Mouse (Mus musculus): ENCODE data around the gene Pdgfc. TPM values are rescaled to one million over a fixed set of nuclear protein-coding genes. Genes with fewer than 3 reads are reported as not detected.

The Pdgfc gene
- polyA plus RNA-seq, 1 experiment from 2014 or later, result 0.88 TPM

DNA sequence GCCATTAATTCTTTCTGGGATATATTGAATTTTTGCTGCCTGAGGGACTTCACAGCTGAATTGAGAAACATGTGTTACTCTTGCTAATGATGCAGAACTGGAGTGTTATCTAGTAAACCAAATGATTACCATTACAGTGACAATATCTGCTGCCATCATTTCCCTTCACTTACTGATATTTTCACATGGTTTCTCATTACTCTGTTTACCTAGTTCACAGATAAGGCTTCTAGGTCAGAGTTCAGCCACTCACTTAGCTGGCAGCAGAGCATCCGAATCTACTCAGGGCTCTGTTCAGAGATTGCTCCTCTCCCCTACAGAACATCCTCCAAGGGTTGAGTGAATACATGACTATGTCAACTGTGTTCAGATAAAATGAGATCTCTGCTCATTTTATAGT is 71.3 kb downstream of the Pdgfc start:
- no peaks in the 10 kb centered on the region for H3K36me3 ChIP-seq (replicated peaks; ENCODE audit: insufficient read depth, low read length)
- H3K27ac ChIP-seq (ENCODE audit: low read depth), result no peak overlapping the region
- H3K4me1 ChIP-seq (ENCODE audit: insufficient read depth), result no peaks in the 10 kb centered on the region
- DNase-seq, result no peak
- no peaks in the 10 kb centered on the region for H3K9me3 ChIP-seq (ENCODE audit: low read length)
- no peak overlapping the region for H3K4me2 ChIP-seq (ENCODE audit: low read depth, low read length)
- TF ChIP-seq EP300 (IDR thresholded peaks at IDR 0.05; ENCODE audit: low read depth) (no peak), CTCF (IDR thresholded peaks at IDR 0.05; ENCODE audit: low read depth) (no peak)
- H3K27me3 ChIP-seq (ENCODE audit: insufficient read depth, low read length), result no peaks in the 10 kb centered on the region
- ATAC-seq, result no peak
- H3K9ac ChIP-seq (replicated peaks), result no peak overlapping the region
- no peak overlapping the region for H3K4me3 ChIP-seq (ENCODE audit: low read depth, low read length)
- 46% methylated on average over 1 of the region's 1 CpGs for WGBS (ENCODE audit: insufficient replicate concordance)

DNA sequence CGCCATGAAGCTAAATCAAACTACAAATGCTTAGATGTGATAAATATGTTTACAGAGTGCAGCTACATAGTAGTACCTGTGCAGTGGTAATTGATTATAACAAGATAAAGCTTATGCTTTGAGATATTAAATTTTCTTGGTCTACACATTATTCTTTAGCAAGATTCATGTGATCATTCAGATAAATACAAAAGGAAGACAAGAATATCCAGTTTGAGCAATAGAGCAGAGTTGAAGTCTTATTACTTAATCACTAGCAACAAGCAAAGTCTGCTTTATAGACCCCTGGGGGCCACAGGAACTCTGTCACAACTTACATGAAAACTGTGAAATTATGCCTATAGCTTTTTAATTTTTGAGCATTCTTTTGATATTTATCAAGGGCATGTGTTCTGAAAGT is 74.8 kb downstream of the Pdgfc start:
- ATAC-seq, result no peak
- Histone ChIP-seq H3K36me3 (replicated peaks; ENCODE audit: insufficient read depth, low read length) (no peaks in the 10 kb centered on the region), H3K27ac (ENCODE audit: low read depth) (no peak overlapping the region), H3K4me1 (ENCODE audit: insufficient read depth) (no peaks in the 10 kb centered on the region), H3K9me3 (ENCODE audit: low read length) (no peaks in the 10 kb centered on the region), H3K9ac (replicated peaks) (no peak overlapping the region), H3K4me3 (ENCODE audit: low read depth, low read length) (no peak overlapping the region), H3K27me3 (ENCODE audit: insufficient read depth, low read length) (no peaks in the 10 kb centered on the region), H3K4me2 (ENCODE audit: low read depth, low read length) (no peak overlapping the region)
- TF ChIP-seq EP300 (IDR thresholded peaks at IDR 0.05; ENCODE audit: low read depth) (no peak), CTCF (IDR thresholded peaks at IDR 0.05; ENCODE audit: low read depth) (no peak)
- DNase-seq, result no peak
- WGBS (ENCODE audit: insufficient replicate concordance), result 72% methylated on average over 1 of the region's 1 CpGs

DNA sequence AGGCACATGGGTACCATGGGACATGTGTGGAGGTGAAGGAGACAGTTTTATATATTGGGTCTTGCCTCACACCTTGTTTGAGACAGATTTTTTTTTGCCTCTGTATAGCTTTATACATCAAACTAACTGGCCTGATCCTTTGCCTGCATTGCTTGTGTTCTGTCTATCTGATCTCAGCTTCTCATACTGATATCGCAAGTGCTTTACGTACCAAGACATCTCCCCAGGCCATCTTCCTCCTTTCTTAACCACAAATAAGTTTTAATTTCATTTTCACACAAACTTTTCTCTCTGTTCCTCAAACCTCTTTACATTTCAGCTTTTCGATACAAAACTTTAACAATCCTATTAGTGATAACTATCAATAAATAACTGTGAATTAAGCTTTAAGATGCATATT is 76.7 kb downstream of the Pdgfc start:
- ATAC-seq (no peak), DNase-seq (no peak)
- no peaks in the 10 kb centered on the region for H3K4me1 ChIP-seq (ENCODE audit: insufficient read depth)
- no peak overlapping the region for H3K4me3 ChIP-seq (ENCODE audit: low read depth, low read length)
- WGBS (ENCODE audit: insufficient replicate concordance), result 77% methylated on average over 3 of the region's 3 CpGs
- no peak overlapping the region for H3K9ac ChIP-seq (replicated peaks)
- no peak overlapping the region for H3K4me2 ChIP-seq (ENCODE audit: low read depth, low read length)
- no peak overlapping the region for H3K27ac ChIP-seq (ENCODE audit: low read depth)
- H3K9me3 ChIP-seq (ENCODE audit: low read length), result no peaks in the 10 kb centered on the region
- H3K36me3 ChIP-seq (replicated peaks; ENCODE audit: insufficient read depth, low read length), result no peaks in the 10 kb centered on the region
- no peaks in the 10 kb centered on the region for H3K27me3 ChIP-seq (ENCODE audit: insufficient read depth, low read length)
- TF ChIP-seq EP300 (IDR thresholded peaks at IDR 0.05; ENCODE audit: low read depth) (no peak), CTCF (IDR thresholded peaks at IDR 0.05; ENCODE audit: low read depth) (no peak)

DNA sequence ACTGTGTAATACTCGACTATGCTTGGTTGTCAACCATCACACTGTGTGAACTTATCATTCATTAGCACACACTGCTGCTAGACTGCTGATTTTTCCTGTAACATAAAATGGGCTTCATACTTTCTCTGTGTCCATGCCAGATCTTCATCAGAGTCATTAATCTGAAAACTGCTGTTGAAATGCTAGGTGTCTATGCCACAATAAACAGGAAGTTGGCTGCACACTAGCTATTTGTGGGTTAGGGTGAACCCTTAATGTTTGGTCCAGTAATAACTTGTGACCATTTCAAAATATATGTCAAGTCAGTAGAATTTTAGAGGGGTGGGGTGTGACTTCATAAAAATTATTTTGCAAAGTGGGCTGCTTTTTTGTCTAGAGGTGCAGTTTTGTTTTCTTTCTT is 84.4 kb downstream of the Pdgfc start:
- Histone ChIP-seq H3K4me3 (ENCODE audit: low read depth, low read length) (no peak overlapping the region), H3K27me3 (ENCODE audit: insufficient read depth, low read length) (no peaks in the 10 kb centered on the region), H3K36me3 (replicated peaks; ENCODE audit: insufficient read depth, low read length) (no peaks in the 10 kb centered on the region), H3K9ac (replicated peaks) (no peak overlapping the region), H3K9me3 (ENCODE audit: low read length) (no peaks in the 10 kb centered on the region), H3K27ac (ENCODE audit: low read depth) (no peak overlapping the region), H3K4me1 (ENCODE audit: insufficient read depth) (no peaks in the 10 kb centered on the region), H3K4me2 (ENCODE audit: low read depth, low read length) (no peak overlapping the region)
- TF ChIP-seq EP300 (IDR thresholded peaks at IDR 0.05; ENCODE audit: low read depth) (no peak), CTCF (IDR thresholded peaks at IDR 0.05; ENCODE audit: low read depth) (no peak)
- ATAC-seq, result no peak
- 73% methylated on average over 1 of the region's 1 CpGs for WGBS (ENCODE audit: insufficient replicate concordance)
- no peak for DNase-seq

DNA sequence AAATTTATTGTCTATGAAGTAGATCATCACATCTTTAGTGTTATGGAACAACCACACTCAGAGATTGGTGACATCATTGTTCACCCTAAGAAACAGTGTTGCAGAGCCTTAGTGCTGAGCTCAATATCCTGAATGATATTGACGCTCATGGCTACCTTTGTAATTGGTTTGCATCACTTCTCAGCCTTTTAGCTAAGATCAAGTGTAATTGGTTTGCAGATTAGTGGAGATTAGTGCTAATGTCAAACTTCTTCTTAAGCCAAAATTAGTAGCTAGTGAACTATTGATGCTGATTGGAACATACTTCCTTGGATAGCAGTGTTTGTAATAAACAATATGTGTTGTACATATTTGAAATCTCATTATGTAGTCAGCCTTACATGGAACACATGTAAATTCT is 85.5 kb downstream of the Pdgfc start:
- Histone ChIP-seq H3K27ac (ENCODE audit: low read depth) (no peak overlapping the region), H3K4me3 (ENCODE audit: low read depth, low read length) (no peak overlapping the region), H3K4me1 (ENCODE audit: insufficient read depth) (no peaks in the 10 kb centered on the region), H3K9me3 (ENCODE audit: low read length) (no peaks in the 10 kb centered on the region), H3K4me2 (ENCODE audit: low read depth, low read length) (no peak overlapping the region), H3K36me3 (replicated peaks; ENCODE audit: insufficient read depth, low read length) (no peaks in the 10 kb centered on the region), H3K27me3 (ENCODE audit: insufficient read depth, low read length) (no peaks in the 10 kb centered on the region), H3K9ac (replicated peaks) (no peak overlapping the region)
- TF ChIP-seq CTCF (IDR thresholded peaks at IDR 0.05; ENCODE audit: low read depth), result no peak
- TF ChIP-seq EP300 (IDR thresholded peaks at IDR 0.05; ENCODE audit: low read depth), result no peak
- ATAC-seq (no peak), DNase-seq (no peak)
- 80% methylated on average over 1 of the region's 1 CpGs for WGBS (ENCODE audit: insufficient replicate concordance)

DNA sequence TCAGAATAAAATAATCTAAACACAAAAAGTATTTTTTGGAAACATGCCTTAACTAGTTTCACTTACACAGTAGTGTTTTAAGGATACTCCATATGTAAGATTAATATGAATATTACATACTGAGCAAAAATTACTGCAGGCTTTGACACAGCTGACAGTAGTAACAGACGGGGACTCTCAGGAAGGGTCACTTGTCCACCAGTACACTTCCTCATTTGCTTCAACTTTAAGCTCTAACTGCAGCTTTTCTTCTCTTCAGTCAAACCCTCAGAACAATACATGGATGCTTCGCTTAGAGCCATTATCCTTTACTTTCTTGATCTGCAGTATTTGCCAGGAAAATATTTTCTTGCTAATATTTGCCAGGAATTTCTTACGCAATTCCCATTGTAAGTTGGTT is 87.2 kb downstream of the Pdgfc start:
- TF ChIP-seq EP300 (IDR thresholded peaks at IDR 0.05; ENCODE audit: low read depth), result no peak
- no peak for TF ChIP-seq CTCF (IDR thresholded peaks at IDR 0.05; ENCODE audit: low read depth)
- H3K9ac ChIP-seq (replicated peaks), result no peak overlapping the region
- DNase-seq, result no peak
- H3K4me1 ChIP-seq (ENCODE audit: insufficient read depth), result no peaks in the 10 kb centered on the region
- no peak overlapping the region for H3K27ac ChIP-seq (ENCODE audit: low read depth)
- WGBS (ENCODE audit: insufficient replicate concordance), result 62% methylated on average over 3 of the region's 3 CpGs
- no peak for ATAC-seq
- H3K4me3 ChIP-seq (ENCODE audit: low read depth, low read length), result no peak overlapping the region
- H3K4me2 ChIP-seq (ENCODE audit: low read depth, low read length), result no peak overlapping the region
- no peaks in the 10 kb centered on the region for H3K27me3 ChIP-seq (ENCODE audit: insufficient read depth, low read length)
- H3K9me3 ChIP-seq (ENCODE audit: low read length), result no peaks in the 10 kb centered on the region
- no peaks in the 10 kb centered on the region for H3K36me3 ChIP-seq (replicated peaks; ENCODE audit: insufficient read depth, low read length)

DNA sequence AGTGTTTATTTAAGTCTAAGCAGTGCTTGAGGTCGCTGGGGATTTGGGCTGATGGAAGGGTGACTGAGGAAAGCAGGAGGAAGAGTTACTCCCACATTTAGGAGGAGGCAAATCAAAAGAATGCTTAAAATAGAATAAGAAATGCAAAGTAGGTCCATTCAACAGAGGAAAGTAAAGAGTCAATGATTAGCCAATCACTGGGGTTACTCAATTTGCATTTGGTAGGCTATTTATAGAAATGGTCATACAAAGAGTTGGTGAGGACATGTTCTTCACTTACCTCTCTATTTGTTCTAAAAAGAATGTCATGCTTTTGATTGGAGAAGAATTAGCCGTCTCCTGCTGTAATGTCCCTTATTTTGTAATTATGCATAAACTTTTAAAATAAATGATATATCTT is 90.8 kb downstream of the Pdgfc start:
- H3K27ac ChIP-seq (ENCODE audit: low read depth), result no peak overlapping the region
- ATAC-seq, result no peak
- H3K9ac ChIP-seq (replicated peaks), result no peak overlapping the region
- no peaks in the 10 kb centered on the region for H3K36me3 ChIP-seq (replicated peaks; ENCODE audit: insufficient read depth, low read length)
- no peaks in the 10 kb centered on the region for H3K4me1 ChIP-seq (ENCODE audit: insufficient read depth)
- H3K4me3 ChIP-seq (ENCODE audit: low read depth, low read length), result no peak overlapping the region
- TF ChIP-seq EP300 (IDR thresholded peaks at IDR 0.05; ENCODE audit: low read depth) (no peak), CTCF (IDR thresholded peaks at IDR 0.05; ENCODE audit: low read depth) (no peak)
- DNase-seq, result no peak
- 44% methylated on average over 2 of the region's 2 CpGs for WGBS (ENCODE audit: insufficient replicate concordance)
- no peaks in the 10 kb centered on the region for H3K9me3 ChIP-seq (ENCODE audit: low read length)
- no peak overlapping the region for H3K4me2 ChIP-seq (ENCODE audit: low read depth, low read length)
- no peaks in the 10 kb centered on the region for H3K27me3 ChIP-seq (ENCODE audit: insufficient read depth, low read length)

Data from liver, postnatal 0 days (tissue).